Mouse (Mus musculus): ENCODE measurements around the gene Prl8a1. TPM values are rescaled to one million over a fixed set of nuclear protein-coding genes. Genes with fewer than 3 reads are reported as not detected.

Gene Prl8a1
- not detected in 2 replicates for total RNA-seq (2012; rRNA removed)

- no peak within 1 kb of the TSS for H3K9ac ChIP-seq (ENCODE audit: insufficient read depth, low read depth, low read length, poor library complexity, severe bottlenecking)
- in situ Hi-C loops (cut with MboI; ENCODE audit: low sequenced_read_pairs in 2 of 2, unreplicated experiment in 2 of 2): no loop called here
- no peak within 1 kb of the TSS for H3K27ac ChIP-seq (ENCODE audit: insufficient read depth, low read depth, low read length, poor library complexity, severe bottlenecking)
- DNase-seq (ENCODE audit: low read depth, low spot score): no peak
- no peak within 1 kb of the TSS for H3K4me3 ChIP-seq (ENCODE audit: insufficient read depth in 1 of 2, low read depth in 1 of 2, low read length in 2 of 2, poor library complexity in 1 of 2, severe bottlenecking in 1 of 2)
- no peaks in the 10 kb centered on the region for H3K36me3 ChIP-seq (ENCODE audit: control insufficient read depth, insufficient read depth, low read length, poor library complexity, severe bottlenecking)
- H3K9me3 ChIP-seq (ENCODE audit: control insufficient read depth, insufficient read depth, low read depth, low read length): no peaks in the 10 kb centered on the region
- H3K4me1 ChIP-seq (ENCODE audit: control insufficient read depth in 2 of 2, insufficient read depth in 2 of 2, low read length in 2 of 2, poor library complexity in 1 of 2): no peaks in the 10 kb centered on the region
- no peak for TF ChIP-seq CHD2 (IDR thresholded peaks at IDR 0.05; ENCODE audit: low read depth, low read length)
- no peak for TF ChIP-seq ZC3H11A (IDR thresholded peaks at IDR 0.05; ENCODE audit: borderline replicate concordance, low read depth, low read length)
- TF ChIP-seq ZNF384 (IDR thresholded peaks at IDR 0.05; ENCODE audit: low read depth, low read length): no peak
- no peak for TF ChIP-seq MAFK (IDR thresholded peaks at IDR 0.05; ENCODE audit: insufficient read depth, low read depth, low read length)
- TF ChIP-seq HCFC1 (IDR thresholded peaks at IDR 0.05; ENCODE audit: borderline replicate concordance, insufficient read depth, low read length): no peak
Observed at GRCm38 (mm10) chr13:27582071-27582470, at the start of gene Prl8a1. Prl8a1 (minus strand) TSS chr13:27582171.

- H3K4me3 ChIP-seq (ENCODE audit: insufficient read depth in 1 of 2, low read depth in 1 of 2, low read length in 2 of 2, poor library complexity in 1 of 2, severe bottlenecking in 1 of 2): no peak within 1 kb of the TSS
- H3K36me3 ChIP-seq (ENCODE audit: control insufficient read depth, insufficient read depth, low read length, poor library complexity, severe bottlenecking): no peaks in the 10 kb centered on the region
- H3K27ac ChIP-seq (ENCODE audit: insufficient read depth, low read depth, low read length, poor library complexity, severe bottlenecking): no peak within 1 kb of the TSS
- TF ChIP-seq HCFC1 (IDR thresholded peaks at IDR 0.05; ENCODE audit: borderline replicate concordance, insufficient read depth, low read length) (no peak), MAFK (IDR thresholded peaks at IDR 0.05; ENCODE audit: insufficient read depth, low read depth, low read length) (no peak), ZNF384 (IDR thresholded peaks at IDR 0.05; ENCODE audit: low read depth, low read length) (no peak), ZC3H11A (IDR thresholded peaks at IDR 0.05; ENCODE audit: borderline replicate concordance, low read depth, low read length) (no peak), CHD2 (IDR thresholded peaks at IDR 0.05; ENCODE audit: low read depth, low read length) (no peak)
- in situ Hi-C loops (cut with MboI; ENCODE audit: low sequenced_read_pairs in 2 of 2, unreplicated experiment in 2 of 2): no loop called here
- no peak for DNase-seq (ENCODE audit: low read depth, low spot score)
- no peaks in the 10 kb centered on the region for H3K4me1 ChIP-seq (ENCODE audit: control insufficient read depth in 2 of 2, insufficient read depth in 2 of 2, low read length in 2 of 2, poor library complexity in 1 of 2)
- H3K9me3 ChIP-seq (ENCODE audit: control insufficient read depth, insufficient read depth, low read depth, low read length): no peaks in the 10 kb centered on the region
- no peak within 1 kb of the TSS for H3K9ac ChIP-seq (ENCODE audit: insufficient read depth, low read depth, low read length, poor library complexity, severe bottlenecking)
Observed at GRCm38 (mm10) chr13:27610482-27610881, 28.5 kb upstream of the Prl8a1 start, which contains the start of gene Prl7b1. Prl7b1 (minus strand) TSS chr13:27610582.

- H3K4me3 ChIP-seq (ENCODE audit: insufficient read depth in 1 of 2, low read depth in 1 of 2, low read length in 2 of 2, poor library complexity in 1 of 2, severe bottlenecking in 1 of 2): no peak within 1 kb of the TSS
- no peak within 1 kb of the TSS for H3K27ac ChIP-seq (ENCODE audit: insufficient read depth, low read depth, low read length, poor library complexity, severe bottlenecking)
- in situ Hi-C loops (cut with MboI; ENCODE audit: low sequenced_read_pairs in 2 of 2, unreplicated experiment in 2 of 2): no loop called here
- no peaks in the 10 kb centered on the region for H3K36me3 ChIP-seq (ENCODE audit: control insufficient read depth, insufficient read depth, low read length, poor library complexity, severe bottlenecking)
- H3K9me3 ChIP-seq (ENCODE audit: control insufficient read depth, insufficient read depth, low read depth, low read length): no peaks in the 10 kb centered on the region
- H3K4me1 ChIP-seq (ENCODE audit: control insufficient read depth in 2 of 2, insufficient read depth in 2 of 2, low read length in 2 of 2, poor library complexity in 1 of 2): no peaks in the 10 kb centered on the region
- H3K9ac ChIP-seq (ENCODE audit: insufficient read depth, low read depth, low read length, poor library complexity, severe bottlenecking): no peak within 1 kb of the TSS
- DNase-seq (ENCODE audit: low read depth, low spot score): no peak
- TF ChIP-seq MAFK (IDR thresholded peaks at IDR 0.05; ENCODE audit: insufficient read depth, low read depth, low read length): no peak
- no peak for TF ChIP-seq ZC3H11A (IDR thresholded peaks at IDR 0.05; ENCODE audit: borderline replicate concordance, low read depth, low read length)
- no peak for TF ChIP-seq ZNF384 (IDR thresholded peaks at IDR 0.05; ENCODE audit: low read depth, low read length)
- TF ChIP-seq HCFC1 (IDR thresholded peaks at IDR 0.05; ENCODE audit: borderline replicate concordance, insufficient read depth, low read length): no peak
Observed at GRCm38 (mm10) chr13:27564506-27564905, 17.5 kb downstream of the Prl8a1 start, which contains the start of gene Prl8a9. Prl8a9 (minus strand) TSS chr13:27564606.

DNA sequence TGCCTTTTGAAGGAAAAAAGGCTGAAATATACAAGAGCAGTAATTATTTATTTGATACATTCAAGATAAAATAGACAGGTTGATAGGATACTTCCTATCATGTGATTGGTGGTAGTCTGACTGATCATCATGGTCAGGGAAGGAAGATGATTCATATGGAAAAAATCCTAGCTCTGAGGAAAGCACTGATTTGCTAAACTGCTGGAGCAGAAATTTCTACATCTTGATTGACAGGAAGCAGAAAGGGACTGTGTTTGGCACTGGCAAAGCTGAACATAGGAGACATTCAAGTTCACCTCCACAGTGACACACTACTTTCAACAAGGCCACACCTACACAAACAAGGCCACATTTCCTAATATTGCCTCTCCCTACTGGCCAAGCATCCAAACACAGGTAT is 28.6 kb downstream of the Prl8a1 start:
- in situ Hi-C loops (cut with MboI; ENCODE audit: low sequenced_read_pairs in 2 of 2, unreplicated experiment in 2 of 2): no loop called here
- Histone ChIP-seq H3K9ac (ENCODE audit: insufficient read depth, low read depth, low read length, poor library complexity, severe bottlenecking) (no peak overlapping the region), H3K36me3 (ENCODE audit: control insufficient read depth, insufficient read depth, low read length, poor library complexity, severe bottlenecking) (no peaks in the 10 kb centered on the region), H3K4me1 (ENCODE audit: control insufficient read depth in 2 of 2, insufficient read depth in 2 of 2, low read length in 2 of 2, poor library complexity in 1 of 2) (no peaks in the 10 kb centered on the region), H3K4me3 (ENCODE audit: insufficient read depth in 1 of 2, low read depth in 1 of 2, low read length in 2 of 2, poor library complexity in 1 of 2, severe bottlenecking in 1 of 2) (no peak overlapping the region), H3K9me3 (ENCODE audit: control insufficient read depth, insufficient read depth, low read depth, low read length) (no peaks in the 10 kb centered on the region), H3K27ac (ENCODE audit: insufficient read depth, low read depth, low read length, poor library complexity, severe bottlenecking) (no peak overlapping the region)
- no peak for DNase-seq (ENCODE audit: low read depth, low spot score)
- TF ChIP-seq MAFK (IDR thresholded peaks at IDR 0.05; ENCODE audit: insufficient read depth, low read depth, low read length) (no peak), HCFC1 (IDR thresholded peaks at IDR 0.05; ENCODE audit: borderline replicate concordance, insufficient read depth, low read length) (no peak), CHD2 (IDR thresholded peaks at IDR 0.05; ENCODE audit: low read depth, low read length) (no peak), ZNF384 (IDR thresholded peaks at IDR 0.05; ENCODE audit: low read depth, low read length) (no peak), ZC3H11A (IDR thresholded peaks at IDR 0.05; ENCODE audit: borderline replicate concordance, low read depth, low read length) (no peak)

Other genes starting within 250 kb of the Prl8a1 start
- gene Prl8a2, start 236.5 kb downstream of the Prl8a1 start, total RNA-seq (2012; rRNA removed): not detected in 2 replicates
- gene Prl2b1, start 191.3 kb downstream of the Prl8a1 start, total RNA-seq (2012; rRNA removed): not detected in 2 replicates
- gene Prl8a6, start 143.5 kb downstream of the Prl8a1 start, total RNA-seq (2012; rRNA removed): not detected in 2 replicates
- gene Prl8a8, start 69.0 kb downstream of the Prl8a1 start, total RNA-seq (2012; rRNA removed): not detected in 2 replicates
- not detected in 2 replicates for gene Prl8a9, start 17.6 kb downstream of the Prl8a1 start, total RNA-seq (2012; rRNA removed)
- gene Prl7b1, start 28.4 kb upstream of the Prl8a1 start, total RNA-seq (2012; rRNA removed): 0.54 TPM in 1 of 2 replicates, not detected in the other
- not detected in 2 replicates for gene Prl7a1, start 60.3 kb upstream of the Prl8a1 start, total RNA-seq (2012; rRNA removed)
- gene Prl7a2, start 85.9 kb upstream of the Prl8a1 start, total RNA-seq (2012; rRNA removed): not detected in 2 replicates
- 1.3 TPM in 1 of 2 replicates, not detected in the other for gene Prl7d1, start 134.6 kb upstream of the Prl8a1 start, total RNA-seq (2012; rRNA removed)
- not detected in 2 replicates for gene Prl7c1, start 198.6 kb upstream of the Prl8a1 start, total RNA-seq (2012; rRNA removed)
- 2.7 TPM in 1 of 2 replicates, not detected in the other for gene Prl2a1, start 219.5 kb upstream of the Prl8a1 start, total RNA-seq (2012; rRNA removed)

Data from ES-E14 (cell line).